Mouse (Mus musculus) MEL (cell line): ENCODE data around the gene Cacna1c. TPM values are rescaled to one million over a fixed set of nuclear protein-coding genes. Genes with fewer than 3 reads are reported as not detected.

Experiments used
- DNase-seq: peaks from one replicate; pipeline ENCODE4 v3.0.0; 2011; ENCODE audit warnings: low read depth, low spot score
- H3K27ac ChIP-seq: 2 replicates; pipeline ENCODE4 v1.5.1; 2012; ENCODE audit warnings: low read depth, mild to moderate bottlenecking, control low read depth, low read length, moderate library complexity; ENCODE audit not compliant: control insufficient read depth
- H3K27me3 ChIP-seq, 2 experiments: fragments of 150-350 bp in 1 of 2; sonication (generic) in 1 of 2; 2 replicates each; pipeline ENCODE4 v1.6.1; 2012; ENCODE audit warnings: low read length in 2 of 2, mild to moderate bottlenecking in 2 of 2, improper control_type of control experiment in 1 of 2, moderate library complexity in 1 of 2; ENCODE audit not compliant: insufficient read depth in 2 of 2, control insufficient read depth in 1 of 2
- H3K36me3 ChIP-seq, 2 experiments: 2 replicates each; pipeline ENCODE4 v1.6.1; 2012 to 2014; ENCODE audit warnings: low read length in 2 of 2, improper control_type of control experiment in 1 of 2, inconsistent platforms in 1 of 2, mild to moderate bottlenecking in 1 of 2; ENCODE audit not compliant: insufficient read depth in 2 of 2, control insufficient read depth in 1 of 2
- H3K4me1 ChIP-seq, 2 experiments: fragments of 150-350 bp in 1 of 2; sonication (generic) in 1 of 2; 2 replicates each; pipeline ENCODE4 v1.6.1; 2012; ENCODE audit warnings: low read length in 2 of 2, improper control_type of control experiment in 1 of 2, mild to moderate bottlenecking in 1 of 2; ENCODE audit not compliant: insufficient read depth in 2 of 2, control insufficient read depth in 1 of 2
- H3K4me3 ChIP-seq, 2 experiments: fragments of 150-350 bp in 1 of 2; sonication (generic) in 1 of 2; 2 replicates each; pipeline ENCODE4 v1.5.1; 2012; ENCODE audit warnings: low read depth in 2 of 2, low read length in 2 of 2, mild to moderate bottlenecking in 2 of 2, moderate library complexity in 2 of 2, control low read depth in 1 of 2, improper control_type of control experiment in 1 of 2; ENCODE audit not compliant: control insufficient read depth in 1 of 2, insufficient read depth in 1 of 2
- H3K79me2 ChIP-seq: 2 replicates; pipeline ENCODE4 v1.6.1; 2012; ENCODE audit warnings: mild to moderate bottlenecking, low read length, moderate library complexity; ENCODE audit not compliant: control insufficient read depth, poor library complexity, insufficient read depth
- H3K9ac ChIP-seq: 2 replicates; pipeline ENCODE4 v1.6.1; 2012; ENCODE audit warnings: low read depth, mild to moderate bottlenecking, control low read depth, low read length, moderate library complexity; ENCODE audit not compliant: control insufficient read depth, poor library complexity, severe bottlenecking
- H3K9me3 ChIP-seq: fragments of 150-350 bp; sonication (generic); replicated peaks from 2 replicates; pipeline ENCODE4 v1.6.1; 2012; ENCODE audit warnings: mild to moderate bottlenecking, low read length, improper control_type of control experiment, moderate library complexity; ENCODE audit not compliant: insufficient read depth
- BHLHE40 ChIP-seq: IDR thresholded peaks from 2 replicates; pipeline ENCODE4 v1.6.1; 2012; ENCODE audit warnings: low read depth, mild to moderate bottlenecking, inconsistent platforms, low read length, improper control_type of control experiment, borderline replicate concordance
- CHD1 ChIP-seq: IDR thresholded peaks from 2 replicates; pipeline ENCODE4 v1.6.1; 2012; ENCODE audit warnings: low read depth, mild to moderate bottlenecking, inconsistent platforms, low read length, improper control_type of control experiment
- CTCF ChIP-seq, 3 experiments: IDR thresholded peaks in 2 of 3; conservative IDR thresholded peaks in 1 of 3; 2 replicates each; pipeline ENCODE4 v1.5.1; 2011 to 2012; ENCODE audit warnings: low read length in 3 of 3, low read depth in 2 of 3, mild to moderate bottlenecking in 2 of 3, improper control_type of control experiment in 1 of 3, inconsistent platforms in 1 of 3, mixed read lengths in 1 of 3, moderate library complexity in 1 of 3; ENCODE audit not compliant: control insufficient read depth in 1 of 3, insufficient read depth in 1 of 3, poor library complexity in 1 of 3, severe bottlenecking in 1 of 3
- ELF1 ChIP-seq: IDR thresholded peaks from 2 replicates; pipeline ENCODE4 v1.6.1; 2014; ENCODE audit warnings: low read depth, mild to moderate bottlenecking, inconsistent platforms, low read length, improper control_type of control experiment, moderate library complexity
- EP300 ChIP-seq, 2 experiments: IDR thresholded peaks; 2 replicates each; pipeline ENCODE4 v1.6.1; 2011; ENCODE audit warnings: improper control_type of control experiment in 2 of 2, low read length in 2 of 2, low read depth in 1 of 2, mild to moderate bottlenecking in 1 of 2
- ETS1 ChIP-seq: IDR thresholded peaks from 2 replicates; pipeline ENCODE4 v1.6.1; 2012; ENCODE audit warnings: low read depth, mild to moderate bottlenecking, inconsistent platforms, low read length, improper control_type of control experiment, moderate library complexity
- GATA1 ChIP-seq: IDR thresholded peaks from 2 replicates; pipeline ENCODE4 v1.6.1; 2011; ENCODE audit warnings: low read depth, low read length, improper control_type of control experiment
- HCFC1 ChIP-seq: IDR thresholded peaks from 2 replicates; pipeline ENCODE4 v1.6.1; 2012; ENCODE audit warnings: low read depth, mild to moderate bottlenecking, inconsistent platforms, low read length, improper control_type of control experiment, moderate library complexity
- JUND ChIP-seq: IDR thresholded peaks from 2 replicates; pipeline ENCODE4 v1.6.1; 2011; ENCODE audit warnings: low read depth, mild to moderate bottlenecking, improper control_type of control experiment, low read length
- KAT2A ChIP-seq: conservative IDR thresholded peaks from 2 replicates; pipeline ENCODE4 v1.6.1; 2012; ENCODE audit warnings: low read depth, low read length, improper control_type of control experiment, inconsistent platforms
- MAFK ChIP-seq: IDR thresholded peaks from 2 replicates; pipeline ENCODE4 v1.6.1; 2011; ENCODE audit warnings: low read depth, mild to moderate bottlenecking, low read length, improper control_type of control experiment, borderline replicate concordance
- MEF2A ChIP-seq: IDR thresholded peaks from 2 replicates; pipeline ENCODE4 v1.6.1; 2014; ENCODE audit warnings: low read depth, mild to moderate bottlenecking, inconsistent platforms, low read length, improper control_type of control experiment; ENCODE audit not compliant: poor library complexity, insufficient replicate concordance, severe bottlenecking; ENCODE audit errors: extremely low read depth
- MXI1 ChIP-seq: IDR thresholded peaks from 2 replicates; pipeline ENCODE4 v1.6.1; 2011; ENCODE audit warnings: mild to moderate bottlenecking, low read depth, low read length, improper control_type of control experiment
- MYB ChIP-seq: IDR thresholded peaks from 2 replicates; pipeline ENCODE4 v1.6.1; 2011; ENCODE audit warnings: mild to moderate bottlenecking, low read depth, low read length, improper control_type of control experiment
- POLR2AphosphoS2 ChIP-seq: IDR thresholded peaks from 2 replicates; pipeline ENCODE4 v1.6.1; 2011; ENCODE audit warnings: low read length, improper control_type of control experiment
- TAL1 ChIP-seq: IDR thresholded peaks from 2 replicates; pipeline ENCODE4 v1.6.1; 2012; ENCODE audit warnings: mild to moderate bottlenecking, inconsistent platforms, low read length, moderate library complexity, mixed read lengths
- TCF12 ChIP-seq: IDR thresholded peaks from 2 replicates; pipeline ENCODE4 v1.6.1; 2014; ENCODE audit warnings: low read depth, mild to moderate bottlenecking, inconsistent platforms, low read length, improper control_type of control experiment, moderate library complexity
- USF2 ChIP-seq, 2 experiments: IDR thresholded peaks; 2 replicates each; pipeline ENCODE4 v1.6.1; 2011 to 2012; ENCODE audit warnings: improper control_type of control experiment in 2 of 2, low read length in 2 of 2, borderline replicate concordance in 1 of 2, inconsistent platforms in 1 of 2, low read depth in 1 of 2, mild to moderate bottlenecking in 1 of 2; ENCODE audit not compliant: insufficient read depth in 1 of 2
- ZC3H11A ChIP-seq: IDR thresholded peaks from 2 replicates; pipeline ENCODE4 v1.6.1; 2012; ENCODE audit warnings: low read depth, mild to moderate bottlenecking, inconsistent platforms, low read length, improper control_type of control experiment
- ZKSCAN1 ChIP-seq: IDR thresholded peaks from 2 replicates; pipeline ENCODE4 v1.6.1; 2012; ENCODE audit warnings: low read depth, mild to moderate bottlenecking, inconsistent platforms, low read length, improper control_type of control experiment, moderate library complexity
- polyA plus RNA-seq, 2 experiments: library from polyadenylated mRNA; stranded (reverse) in 1 of 2; unstranded in 1 of 2; fragments of >175 nt in 1 of 2; fragments of >200 nt in 1 of 2; gene quantifications; 2 replicates each; pipeline versions ENCODE4 v1.2.1 to v1.2.4; 2012; ENCODE audit warnings: low replicate concordance in 2 of 2, low read depth in 1 of 2; ENCODE audit not compliant: insufficient read length in 2 of 2, insufficient read depth in 1 of 2, missing spikeins in 1 of 2
- total RNA-seq: library from RNA; depleted of rRNA; stranded (reverse); fragments of 300-350 nt; gene quantifications from 2 replicates; pipeline ENCODE4 v1.2.3, GENCODE M21; 2012

Gene Cacna1c
- total and polyA plus RNA-seq, 3 experiments: 3.4 to 4.4 TPM; not detected in 1

DNA sequence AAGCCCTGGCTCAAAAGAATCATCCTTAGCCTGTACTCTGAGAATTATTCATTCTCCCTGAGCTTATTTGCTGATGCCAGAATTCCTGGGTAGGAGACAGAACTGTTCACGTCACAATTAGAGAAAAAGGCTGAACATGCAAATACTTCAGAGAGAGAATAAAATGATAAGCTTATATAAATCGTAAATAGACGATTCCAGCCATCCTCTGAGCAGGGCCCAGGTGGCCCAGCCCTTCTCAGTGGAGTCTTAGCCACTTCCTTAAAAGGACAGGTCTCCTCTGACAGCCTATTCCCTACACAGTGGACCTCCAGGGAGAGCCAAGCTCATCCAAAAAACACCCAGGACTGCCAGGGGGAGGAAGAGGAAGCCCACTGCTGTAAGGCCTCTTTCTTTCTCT lies 110.4 kb downstream of the Cacna1c start:
- H3K9me3 ChIP-seq: no peaks in the 10 kb centered on the region
- TF ChIP-seq ELF1: no peak
- TF ChIP-seq POLR2AphosphoS2: no peak
- TF ChIP-seq MAFK: no peak
- no peak for TF ChIP-seq MEF2A
- no peak for TF ChIP-seq TCF12
- TF ChIP-seq ETS1: no peak
- no peak for TF ChIP-seq HCFC1
- TF ChIP-seq MXI1: no peak
- TF ChIP-seq JUND: no peak
- TF ChIP-seq ZKSCAN1: no peak
- no peak for TF ChIP-seq BHLHE40
- no peak for TF ChIP-seq KAT2A
- TF ChIP-seq TAL1: no peak
- TF ChIP-seq CHD1: no peak
- no peak for TF ChIP-seq CTCF (IDR thresholded peaks at IDR 0.05 in 2 of 3, conservative IDR thresholded peaks at IDR 0.05 in 1 of 3; ENCODE audit: control insufficient read depth in 1 of 3, insufficient read depth in 1 of 3, low read depth in 2 of 3, low read length in 3 of 3, poor library complexity in 1 of 3, severe bottlenecking in 1 of 3)
- TF ChIP-seq ZC3H11A: no peak
- no peak for TF ChIP-seq GATA1
- no peak for TF ChIP-seq EP300 (IDR thresholded peaks at IDR 0.05; ENCODE audit: low read depth in 1 of 2, low read length in 2 of 2)
- TF ChIP-seq USF2 (IDR thresholded peaks at IDR 0.05; ENCODE audit: borderline replicate concordance in 1 of 2, insufficient read depth in 1 of 2, low read depth in 1 of 2, low read length in 2 of 2): no peak
- DNase-seq: no peak

DNA sequence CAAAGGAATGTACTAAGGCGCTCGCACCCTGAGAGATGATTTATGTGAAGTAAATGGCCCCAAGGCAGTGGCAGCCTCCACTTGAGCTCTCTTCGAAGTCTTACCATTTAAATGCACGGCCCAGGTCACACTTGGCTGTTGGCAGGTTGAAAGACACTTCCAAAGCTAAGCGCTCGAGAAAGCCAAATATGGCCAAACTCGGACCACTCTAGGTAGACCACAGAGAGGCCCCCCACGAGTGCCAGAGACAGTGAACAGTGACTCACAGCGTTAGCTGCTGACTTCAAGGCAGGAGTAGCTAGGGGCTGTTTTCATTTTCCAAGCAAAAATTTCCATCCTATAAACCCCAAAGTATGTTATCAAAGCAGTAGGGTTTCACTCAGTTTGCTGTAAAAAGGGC lies 111.7 kb downstream of the Cacna1c start:
- Histone ChIP-seq H3K4me3 (no peak overlapping the region), H3K79me2 (no peaks in the 10 kb centered on the region), H3K27me3 (peaks cover 0 to 3% of the 10 kb centered on the region in 2 experiments; a peak in 3 of 4 replicates), H3K9me3 (no peaks in the 10 kb centered on the region), H3K4me1 (peaks cover 0 to 6% of the 10 kb centered on the region in 2 experiments; a peak in 1 of 4 replicates), H3K9ac (no peak overlapping the region), H3K36me3 (no peaks in the 10 kb centered on the region), H3K27ac (no peak overlapping the region)
- TF ChIP-seq EP300 (IDR thresholded peaks at IDR 0.05; ENCODE audit: low read depth in 1 of 2, low read length in 2 of 2) (no peak), MEF2A (no peak), MYB (no peak)
- no peak for DNase-seq

More for the DNA sequence above, 110.4 kb downstream of the Cacna1c start:
- H3K27ac ChIP-seq: no peak overlapping the region
- no peak overlapping the region for H3K4me3 ChIP-seq
- H3K36me3 ChIP-seq: no peaks in the 10 kb centered on the region
- peaks cover 0 to 6% of the 10 kb centered on the region in 2 experiments; a peak in 1 of 4 replicates for H3K4me1 ChIP-seq
- H3K79me2 ChIP-seq: no peaks in the 10 kb centered on the region
- H3K9ac ChIP-seq: no peak overlapping the region
- H3K27me3 ChIP-seq: peaks cover 0 to 2% of the 10 kb centered on the region in 2 experiments; a peak in 1 of 4 replicates
